Mouse (Mus musculus) myocyte (in vitro differentiated cells): ENCODE results near the gene Kctd6.

Source experiments
- CEBPB ChIP-seq: IDR thresholded peaks from 2 replicates; pipeline ENCODE4 v1.6.1; 2011; ENCODE audit warnings: mild to moderate bottlenecking, moderate library complexity; ENCODE audit not compliant: poor library complexity, insufficient read depth, severe bottlenecking
- E2F4 ChIP-seq: IDR thresholded peaks from one replicate; pipeline ENCODE4 v1.6.1; 2011; ENCODE audit warnings: mild to moderate bottlenecking, control low read depth, moderate library complexity; ENCODE audit not compliant: insufficient read depth
- MAX ChIP-seq: IDR thresholded peaks from one replicate; pipeline ENCODE4 v1.6.1; 2011; ENCODE audit warnings: low read depth, mild to moderate bottlenecking, control low read depth
- POLR2A ChIP-seq: IDR thresholded peaks from one replicate; pipeline ENCODE4 v1.6.1; 2011; ENCODE audit warnings: low read depth, mild to moderate bottlenecking, control low read depth, moderate library complexity; ENCODE audit not compliant: insufficient read length
- POLR2AphosphoS2 ChIP-seq: IDR thresholded peaks from one replicate; pipeline ENCODE4 v1.6.1; 2011; ENCODE audit warnings: low read depth, control low read depth; ENCODE audit not compliant: insufficient read length
- SRF ChIP-seq: IDR thresholded peaks from one replicate; pipeline ENCODE4 v1.6.1; 2011; ENCODE audit warnings: low read depth; ENCODE audit not compliant: control insufficient read depth, insufficient read length
- TCF12 ChIP-seq: IDR thresholded peaks from one replicate; pipeline ENCODE4 v1.6.1; 2011; ENCODE audit warnings: mild to moderate bottlenecking, control low read depth; ENCODE audit not compliant: poor library complexity, insufficient read depth, severe bottlenecking
- TCF3 ChIP-seq: IDR thresholded peaks from one replicate; pipeline ENCODE4 v1.6.1; 2011; ENCODE audit warnings: low read depth, control low read depth; ENCODE audit not compliant: insufficient read length
- USF1 ChIP-seq: IDR thresholded peaks from one replicate; pipeline ENCODE4 v1.6.1; 2011; ENCODE audit warnings: low read depth, mild to moderate bottlenecking, control low read depth, moderate library complexity

DNA sequence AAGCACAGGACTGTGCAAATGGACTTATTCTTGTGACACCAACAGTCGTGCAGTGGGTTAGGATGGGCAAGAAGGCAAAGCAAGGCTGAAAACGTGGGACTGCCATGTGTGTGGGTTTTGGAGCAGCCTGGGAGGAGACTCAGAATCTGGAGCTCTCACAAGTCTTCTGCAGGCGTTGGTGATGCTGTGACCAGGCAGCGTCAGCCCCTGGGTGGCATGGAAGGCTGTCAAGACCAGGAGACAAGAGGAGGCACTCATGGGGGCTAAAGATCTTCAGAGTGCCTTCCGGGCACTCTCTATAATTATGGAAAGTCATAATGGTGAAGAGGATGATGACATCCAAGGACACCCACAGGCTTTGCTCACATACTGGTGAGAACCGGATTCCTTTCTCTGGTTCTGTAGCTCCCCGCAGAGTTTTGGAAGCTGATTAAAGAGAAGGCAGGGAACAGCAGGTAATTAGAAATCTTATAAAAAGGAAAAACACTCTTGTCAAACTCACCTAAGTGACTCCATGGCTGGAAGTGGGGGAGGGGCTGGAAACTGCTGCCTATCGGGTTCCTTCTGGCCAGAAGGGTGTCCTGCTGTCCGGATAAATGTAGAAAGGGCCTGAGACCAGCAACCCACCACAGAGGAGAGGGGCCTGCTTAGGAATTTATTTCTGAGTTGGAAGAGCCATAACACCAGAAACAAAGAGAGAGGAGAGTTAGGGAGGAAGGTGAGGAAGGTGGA is 7.6 kb upstream of the Kctd6 start:
- TF ChIP-seq POLR2A (no peak), MAX (no peak), CEBPB (no peak), E2F4 (no peak), TCF3 (no peak), USF1 (no peak), TCF12 (no peak), POLR2AphosphoS2 (no peak), SRF (no peak)
